Mouse (Mus musculus) intestine, embryonic 15.5 days (tissue): ENCODE measurements around the gene Krt39. TPM values are rescaled to one million over a fixed set of nuclear protein-coding genes. Genes with fewer than 3 reads are reported as not detected.
A peak's percentile ranks its signal among the peaks of the same experiment; 100 is the strongest.

Experiments used
- ATAC-seq: fragments of 200-750 bp; cut with Nextera tagmentation; 2 replicates; pipeline ENCODE4 v1.8.0; 2017; ENCODE audit warnings: moderate TSS enrichment, moderate library complexity
- H3K27ac ChIP-seq: fragments of 300-500 bp; sonication (generic); 2 replicates; pipeline ENCODE4 v1.5.1; 2015; ENCODE audit warnings: mild to moderate bottlenecking, inconsistent platforms
- H3K27me3 ChIP-seq: fragments of 300-500 bp; sonication (generic); replicated peaks from 2 replicates; pipeline ENCODE4 v1.6.1; 2015; ENCODE audit warnings: inconsistent platforms
- H3K36me3 ChIP-seq: fragments of 300-500 bp; sonication (generic); 2 replicates; pipeline ENCODE4 v1.6.1; 2015; ENCODE audit warnings: inconsistent platforms
- H3K4me1 ChIP-seq: fragments of 300-500 bp; sonication (generic); replicated peaks from 2 replicates; pipeline ENCODE4 v1.6.1; 2015; ENCODE audit warnings: inconsistent platforms
- H3K4me2 ChIP-seq: fragments of 300-500 bp; sonication (generic); replicated peaks from 2 replicates; pipeline ENCODE4 v1.6.1; 2015; ENCODE audit warnings: mild to moderate bottlenecking, inconsistent platforms
- H3K4me3 ChIP-seq: fragments of 300-500 bp; sonication (generic); replicated peaks from 2 replicates; pipeline ENCODE4 v1.5.1; 2015; ENCODE audit warnings: inconsistent platforms
- H3K9ac ChIP-seq: fragments of 300-500 bp; sonication (generic); 2 replicates; pipeline ENCODE4 v1.6.1; 2015; ENCODE audit warnings: inconsistent platforms
- H3K9me3 ChIP-seq: fragments of 300-500 bp; sonication (generic); 2 replicates; pipeline ENCODE4 v1.6.1; 2016; ENCODE audit warnings: inconsistent platforms
- WGBS: fragments of 180-500 bp; shearing (Covaris S2); methylation state at CpG from one replicate; pipeline ENCODE4 v1.1.7; 2015; 5-methylcytosine and 5-hydroxymethylcytosine counted together
- polyA plus RNA-seq: library from polyadenylated mRNA; unstranded; fragments of >200 nt; fragmentation: Nextera tagmentation; extraction: Ambion mirVana; gene quantifications from 2 replicates; pipeline ENCODE4 v1.2.1, GENCODE M21; 2015

Gene Krt39
- polyA plus RNA-seq, 1 experiment from 2014 or later, result not detected

DNA sequence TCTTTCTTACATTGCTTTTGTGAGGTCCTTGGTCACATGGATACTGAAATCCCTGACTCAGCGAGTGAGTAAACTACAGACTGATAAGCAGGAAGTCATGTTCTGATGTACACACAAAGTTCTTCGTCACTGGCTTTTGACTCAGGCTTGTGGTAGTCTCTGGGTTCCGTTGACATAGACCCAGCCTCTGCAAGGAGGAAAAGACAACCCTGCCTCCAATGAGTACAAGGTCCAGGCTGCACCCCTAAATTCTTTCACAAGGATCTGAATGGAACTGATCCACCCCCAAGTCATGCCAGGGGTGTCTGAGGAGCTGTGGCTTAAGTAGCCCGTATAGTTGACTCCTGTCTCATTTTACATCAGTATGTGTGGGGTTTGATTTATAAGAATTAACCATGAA is 24.7 kb downstream of the Krt39 start:
- Histone ChIP-seq H3K27ac (no peak overlapping the region), H3K36me3 (no peaks in the 10 kb centered on the region), H3K9ac (no peak overlapping the region), H3K4me1 (peaks cover 7% of the 10 kb centered on the region; the same call in 1 of the 2 replicates), H3K4me3 (no peak overlapping the region), H3K9me3 (no peaks in the 10 kb centered on the region), H3K4me2 (no peak overlapping the region), H3K27me3 (no peaks in the 10 kb centered on the region)
- ATAC-seq, result 0 out of 2 replicates have a peak, but pooled peaks have one; percentile 9
- 60% methylated on average over 4 of the region's 4 CpGs for WGBS

DNA sequence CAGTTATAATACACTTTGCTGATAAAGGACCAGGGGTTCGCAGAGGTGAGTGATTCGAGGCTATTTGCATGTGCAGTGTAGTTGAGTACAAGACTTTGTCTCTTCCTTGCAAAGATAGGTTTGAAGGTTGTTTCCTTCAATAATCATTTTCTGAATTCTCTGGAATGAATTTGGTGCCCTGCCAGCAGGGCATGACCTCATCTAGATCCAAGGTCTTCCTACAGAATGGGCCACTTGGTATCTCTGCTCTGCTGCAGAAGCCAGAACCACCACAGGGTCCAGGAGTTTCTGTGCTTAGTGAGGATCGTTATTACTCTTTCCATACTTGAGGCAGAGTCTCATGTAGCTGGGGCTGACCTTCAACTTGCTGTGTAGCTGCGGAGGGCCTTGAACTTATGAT is 26.4 kb downstream of the Krt39 start:
- Histone ChIP-seq H3K27ac (no peak overlapping the region), H3K4me3 (no peak overlapping the region), H3K4me2 (no peak overlapping the region), H3K27me3 (no peaks in the 10 kb centered on the region), H3K4me1 (peaks cover 10% of the 10 kb centered on the region; the same call in 1 of the 2 replicates), H3K9ac (no peak overlapping the region), H3K36me3 (no peaks in the 10 kb centered on the region), H3K9me3 (no peaks in the 10 kb centered on the region)
- no peak for ATAC-seq
- 81% methylated on average over 4 of the region's 4 CpGs for WGBS

DNA sequence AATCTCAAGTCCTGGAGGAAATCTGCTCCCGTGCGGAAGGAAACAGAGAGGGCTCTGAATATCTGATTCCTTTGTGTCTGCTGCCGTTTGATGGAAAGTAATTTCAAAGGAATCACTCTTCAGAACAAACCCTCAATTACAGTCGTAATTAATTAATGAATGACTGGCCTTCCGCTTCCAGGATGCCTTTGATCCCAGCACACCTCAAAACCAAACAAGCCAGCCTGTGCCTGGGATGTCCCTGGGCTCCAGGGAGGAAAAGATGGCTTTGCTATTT is 27.6 kb downstream of the Krt39 start:
- H3K36me3 ChIP-seq, result no peaks in the 10 kb centered on the region
- no peak for ATAC-seq
- H3K9me3 ChIP-seq, result no peaks in the 10 kb centered on the region
- peaks cover 10% of the 10 kb centered on the region; the same call in 1 of the 2 replicates for H3K4me1 ChIP-seq
- H3K4me2 ChIP-seq, result no peak overlapping the region
- no peak overlapping the region for H3K9ac ChIP-seq
- no peaks in the 10 kb centered on the region for H3K27me3 ChIP-seq
- no peak overlapping the region for H3K4me3 ChIP-seq
- peak overlapping the region; percentile 71; the same call in 1 of the 2 replicates for H3K27ac ChIP-seq
- WGBS, result 38% methylated on average over 5 of the region's 5 CpGs

DNA sequence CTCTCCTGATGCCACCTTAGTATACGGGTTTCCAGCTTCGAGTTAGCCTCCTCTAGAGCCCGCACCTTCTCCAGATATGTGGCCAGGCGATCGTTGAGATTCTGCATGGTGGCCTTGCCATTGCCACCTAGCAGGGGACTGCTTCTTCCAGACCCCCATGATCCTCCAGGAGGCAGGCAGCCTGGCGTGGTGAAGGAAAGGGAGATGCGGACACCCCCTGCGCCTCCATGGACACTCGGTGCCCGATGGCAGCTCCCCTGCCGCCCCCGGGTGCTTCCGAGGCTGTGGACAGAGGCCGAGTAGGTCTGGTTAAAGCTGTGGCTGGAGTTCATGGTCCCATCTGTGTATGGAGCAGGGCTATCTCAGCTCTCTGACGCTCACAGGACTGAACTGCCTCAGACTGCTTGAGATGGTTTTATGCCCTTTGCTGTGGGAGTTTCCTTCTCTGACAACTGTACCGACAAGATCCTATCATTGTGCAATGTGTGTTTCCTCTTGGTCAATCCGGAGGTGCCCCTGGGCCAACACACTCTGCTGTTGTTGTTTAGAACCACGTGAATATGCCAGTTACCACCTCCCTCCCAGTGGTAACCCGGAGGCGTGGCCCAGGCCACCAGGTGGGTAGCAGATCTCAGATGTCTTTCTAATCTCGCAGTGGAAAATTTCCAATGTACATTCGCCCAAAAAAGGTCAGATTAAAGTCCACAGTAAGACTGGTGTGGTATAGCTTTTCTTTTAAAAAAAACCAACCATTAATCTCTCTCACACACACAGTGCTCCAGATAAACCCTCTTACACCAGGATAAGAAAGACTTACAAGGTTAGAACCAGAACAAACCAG is 28.2 kb downstream of the Krt39 start, which contains the start of gene Krt23:
Gene Krt23 (minus strand): TSS at position 405 of the 841 bp plus-strand sequence.
- Histone ChIP-seq H3K36me3 (no peaks in the 10 kb centered on the region), H3K9me3 (no peaks in the 10 kb centered on the region), H3K9ac (no peak within 1 kb of the TSS), H3K27me3 (no peaks in the 10 kb centered on the region), H3K4me3 (no peak within 1 kb of the TSS), H3K4me2 (peak within 1 kb of the TSS; percentile 35), H3K4me1 (peaks cover 10% of the 10 kb centered on the region; the same call in 1 of the 2 replicates), H3K27ac (peak within 1 kb of the TSS; percentile 71; the same call in 1 of the 2 replicates)
- WGBS, result 70% methylated on average over 22 of the region's 22 CpGs
- peak; percentile 76 for ATAC-seq

DNA sequence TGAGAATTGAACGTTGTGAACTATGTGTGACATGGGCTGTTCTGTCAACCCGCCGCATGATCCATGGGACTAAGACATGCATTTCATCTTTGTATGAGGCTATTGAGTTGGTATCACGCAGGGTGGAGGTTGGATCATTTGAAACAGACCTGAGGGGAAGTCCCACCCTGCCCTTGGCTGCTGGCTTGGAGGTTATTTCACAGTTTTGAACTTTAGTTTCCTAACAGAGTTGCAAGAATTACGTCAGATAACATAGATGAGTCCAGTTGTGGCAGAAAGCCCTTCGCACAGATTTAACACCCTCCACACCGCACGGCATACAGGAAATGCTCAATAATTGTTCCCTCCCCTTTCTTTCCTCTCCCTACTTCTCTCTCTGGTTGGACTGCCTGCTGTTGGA is 30.1 kb downstream of the Krt39 start:
- 0 out of 2 replicates have a peak overlapping the region, but pooled peaks have one; percentile 15 for H3K27ac ChIP-seq
- no peak overlapping the region for H3K4me2 ChIP-seq
- H3K36me3 ChIP-seq, result no peaks in the 10 kb centered on the region

DNA sequence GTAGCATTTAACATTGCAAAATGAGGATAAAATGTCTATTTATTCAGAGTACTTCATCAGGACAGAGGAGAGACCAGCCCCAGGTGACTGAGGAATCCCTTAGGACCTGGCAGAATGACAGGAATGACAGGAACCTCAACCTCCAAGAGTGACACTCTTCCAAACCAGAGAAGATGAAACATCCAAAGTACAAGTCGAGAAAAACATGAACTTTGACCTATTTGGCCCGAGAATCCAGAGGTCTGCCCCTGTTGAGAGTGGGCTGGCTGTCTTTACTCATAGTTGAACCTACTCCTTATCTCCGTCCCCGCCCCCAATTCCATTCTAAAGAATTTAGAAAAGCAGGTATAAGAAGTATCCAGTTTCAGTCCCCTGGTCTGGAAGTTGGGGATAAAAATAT is 30.5 kb downstream of the Krt39 start:
- ATAC-seq, result no peak
- no peaks in the 10 kb centered on the region for H3K9me3 ChIP-seq
- no peaks in the 10 kb centered on the region for H3K36me3 ChIP-seq
- H3K4me2 ChIP-seq, result no peak overlapping the region
- H3K27ac ChIP-seq, result no peak overlapping the region
- no peak overlapping the region for H3K4me3 ChIP-seq
- H3K9ac ChIP-seq, result no peak overlapping the region
- 33% methylated on average over 4 of the region's 4 CpGs for WGBS
- peaks cover 10% of the 10 kb centered on the region; the same call in 1 of the 2 replicates for H3K4me1 ChIP-seq
- no peaks in the 10 kb centered on the region for H3K27me3 ChIP-seq

More for the DNA sequence above, 30.1 kb downstream of the Krt39 start:
- H3K4me3 ChIP-seq, result no peak overlapping the region
- no peak overlapping the region for H3K9ac ChIP-seq
- WGBS, result 69% methylated on average over 8 of the region's 8 CpGs
- no peaks in the 10 kb centered on the region for H3K27me3 ChIP-seq
- peaks cover 10% of the 10 kb centered on the region; the same call in 1 of the 2 replicates for H3K4me1 ChIP-seq
- no peaks in the 10 kb centered on the region for H3K9me3 ChIP-seq
- ATAC-seq, result no peak

DNA sequence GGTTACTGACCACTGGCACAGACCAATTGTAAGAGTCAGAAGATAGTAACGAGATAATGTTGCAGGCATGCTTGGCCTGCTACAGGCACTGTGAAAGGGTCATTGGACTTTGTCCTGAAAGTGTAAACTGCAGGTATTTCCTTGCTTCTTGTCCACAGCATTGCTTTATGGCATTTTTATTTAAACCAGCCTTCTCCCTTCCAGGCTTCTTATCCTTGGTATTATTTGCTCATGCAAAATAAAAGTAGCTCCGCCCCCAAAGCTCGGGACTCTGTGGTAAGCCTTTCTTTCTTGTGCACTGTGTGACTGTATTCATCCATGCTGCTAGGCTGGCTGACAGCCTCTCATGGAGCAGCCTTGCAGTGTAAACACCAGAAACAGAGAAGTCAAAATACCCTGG is 31.9 kb downstream of the Krt39 start:
- H3K9ac ChIP-seq, result no peak overlapping the region
- ATAC-seq, result peak; percentile 83
- peaks cover 10% of the 10 kb centered on the region; the same call in 1 of the 2 replicates for H3K4me1 ChIP-seq
- 45% methylated on average over 3 of the region's 3 CpGs for WGBS
- no peaks in the 10 kb centered on the region for H3K9me3 ChIP-seq
- H3K27ac ChIP-seq, result peak overlapping the region; percentile 73
- H3K27me3 ChIP-seq, result no peaks in the 10 kb centered on the region
- no peaks in the 10 kb centered on the region for H3K36me3 ChIP-seq
- H3K4me2 ChIP-seq, result no peak overlapping the region
- H3K4me3 ChIP-seq, result no peak overlapping the region

DNA sequence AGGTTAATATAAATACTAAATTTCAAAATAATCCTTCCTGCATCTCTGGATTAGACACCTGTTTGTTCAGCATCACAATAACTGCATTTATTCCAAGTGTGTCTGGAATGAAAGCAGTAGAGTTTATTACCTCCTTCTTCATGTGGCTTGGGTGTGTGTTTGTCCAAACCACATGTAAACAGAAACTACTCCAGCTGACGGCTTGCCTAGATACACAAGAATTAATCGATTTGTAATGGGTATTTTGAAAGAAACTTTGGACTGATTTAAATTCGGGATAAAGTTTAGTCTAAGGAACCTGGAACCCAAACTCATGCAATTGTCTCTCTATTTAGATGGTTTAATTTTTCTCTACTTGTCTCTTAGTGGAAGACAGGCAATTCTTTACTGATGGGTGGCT is 46.2 kb downstream of the Krt39 start:
- no peak for ATAC-seq
- Histone ChIP-seq H3K4me2 (no peak overlapping the region), H3K9ac (no peak overlapping the region), H3K27me3 (no peaks in the 10 kb centered on the region), H3K4me3 (no peak overlapping the region), H3K27ac (no peak overlapping the region), H3K36me3 (no peaks in the 10 kb centered on the region), H3K9me3 (no peaks in the 10 kb centered on the region), H3K4me1 (no peaks in the 10 kb centered on the region)
- 58% methylated on average over 3 of the region's 3 CpGs for WGBS

DNA sequence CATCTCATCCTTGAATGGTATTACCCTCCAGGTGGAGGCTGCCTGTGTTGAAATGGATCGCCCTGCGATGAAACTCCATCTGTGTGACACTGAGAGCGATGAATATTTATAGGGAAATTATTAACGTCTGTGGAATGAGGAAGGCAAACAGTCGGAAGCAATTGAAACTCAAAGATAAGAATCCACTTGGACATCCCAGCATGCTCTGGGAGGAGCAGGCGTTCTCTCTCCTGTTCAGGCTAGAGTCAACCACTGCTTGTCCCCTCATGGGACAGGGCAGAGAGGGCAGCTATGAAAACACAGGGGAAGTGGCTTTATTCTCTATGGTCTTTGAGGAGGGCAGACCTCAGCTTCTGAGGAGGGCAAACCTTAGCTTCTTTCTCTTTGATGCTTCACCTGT is 47.7 kb downstream of the Krt39 start:
- Histone ChIP-seq H3K4me1 (0 out of 2 replicates have a peak, but pooled peaks cover 2% of the 10 kb centered on the region), H3K27me3 (no peaks in the 10 kb centered on the region), H3K9me3 (no peaks in the 10 kb centered on the region), H3K27ac (no peak overlapping the region), H3K36me3 (no peaks in the 10 kb centered on the region), H3K4me2 (no peak overlapping the region), H3K4me3 (no peak overlapping the region), H3K9ac (no peak overlapping the region)
- ATAC-seq, result peak; percentile 78
- WGBS, result 54% methylated on average over 6 of the region's 6 CpGs

DNA sequence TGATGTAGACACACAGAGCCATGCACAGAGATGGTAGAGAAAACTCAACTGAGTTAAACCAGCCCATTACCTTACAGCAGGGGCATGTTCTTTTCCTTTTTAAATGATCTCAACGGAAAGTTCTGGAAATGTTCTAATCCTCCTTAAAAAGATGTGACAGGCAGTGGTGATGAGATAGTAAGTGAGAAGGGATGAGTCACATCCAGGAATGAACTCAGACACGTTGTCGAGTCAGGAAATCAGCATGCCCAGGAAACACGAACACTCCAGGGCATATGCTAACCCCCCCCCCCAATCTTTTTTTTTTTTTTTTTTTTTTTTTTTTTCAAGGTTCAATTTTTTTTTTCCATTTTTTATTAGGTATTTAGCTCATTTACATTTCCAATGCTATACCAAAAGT is 48.7 kb downstream of the Krt39 start:
- no peak for ATAC-seq
- WGBS, result 68% methylated on average over 4 of the region's 4 CpGs

DNA sequence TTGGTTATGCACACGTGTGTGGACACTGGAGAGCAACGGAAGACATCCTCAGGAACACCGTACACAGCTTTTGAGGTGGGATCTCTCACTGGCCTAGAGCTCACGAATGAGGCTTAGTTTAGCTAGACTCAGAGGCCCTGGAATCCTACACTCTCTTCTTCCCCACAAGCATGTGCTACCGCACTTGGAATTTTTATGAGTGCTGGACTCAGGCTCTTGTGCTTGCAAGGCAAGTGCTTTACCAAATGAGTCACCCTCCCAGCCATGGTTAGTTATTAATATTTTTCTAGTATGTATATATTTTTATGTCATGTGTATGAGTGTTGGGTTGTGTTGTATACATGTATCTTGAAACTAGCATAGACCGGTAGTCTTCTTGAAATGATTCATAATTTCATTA is 49.2 kb downstream of the Krt39 start:
- H3K9ac ChIP-seq, result no peak overlapping the region
- 0 out of 2 replicates have a peak, but pooled peaks cover 2% of the 10 kb centered on the region for H3K4me1 ChIP-seq
- no peak overlapping the region for H3K4me2 ChIP-seq
- no peaks in the 10 kb centered on the region for H3K36me3 ChIP-seq
- no peak overlapping the region for H3K27ac ChIP-seq
- no peaks in the 10 kb centered on the region for H3K9me3 ChIP-seq
- 74% methylated on average over 6 of the region's 6 CpGs for WGBS
- ATAC-seq, result peak; percentile 65
- no peaks in the 10 kb centered on the region for H3K27me3 ChIP-seq
- H3K4me3 ChIP-seq, result no peak overlapping the region

More for the DNA sequence above, 48.7 kb downstream of the Krt39 start:
- H3K9ac ChIP-seq, result no peak overlapping the region
- no peak overlapping the region for H3K27ac ChIP-seq
- no peak overlapping the region for H3K4me2 ChIP-seq
- 0 out of 2 replicates have a peak, but pooled peaks cover 2% of the 10 kb centered on the region for H3K4me1 ChIP-seq
- no peaks in the 10 kb centered on the region for H3K36me3 ChIP-seq
- no peaks in the 10 kb centered on the region for H3K27me3 ChIP-seq
- H3K9me3 ChIP-seq, result no peaks in the 10 kb centered on the region
- H3K4me3 ChIP-seq, result no peak overlapping the region

DNA sequence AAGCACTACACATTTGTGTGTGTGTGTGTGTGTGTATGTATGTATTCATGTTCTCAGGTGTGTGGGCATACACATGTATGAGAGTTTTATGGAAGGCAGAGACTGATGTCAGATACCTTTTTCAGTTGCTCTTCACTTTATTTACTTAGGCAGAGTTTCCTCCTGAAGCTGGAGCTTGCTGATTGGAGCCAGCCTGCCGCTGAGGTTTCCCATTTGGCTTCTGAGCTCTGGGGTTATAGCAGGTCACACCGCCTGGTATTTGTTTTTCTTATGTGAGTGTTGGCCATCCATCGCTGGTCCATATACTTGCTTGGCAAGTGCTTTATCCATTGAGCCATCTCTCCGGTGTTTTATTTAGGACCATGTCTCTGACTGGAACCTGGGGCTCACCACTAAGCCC is 51.9 kb downstream of the Krt39 start:
- no peaks in the 10 kb centered on the region for H3K9me3 ChIP-seq
- 27% methylated on average over 4 of the region's 4 CpGs for WGBS
- no peaks in the 10 kb centered on the region for H3K27me3 ChIP-seq
- H3K9ac ChIP-seq, result no peak overlapping the region
- H3K27ac ChIP-seq, result no peak overlapping the region
- no peak overlapping the region for H3K4me2 ChIP-seq
- H3K4me1 ChIP-seq, result 0 out of 2 replicates have a peak, but pooled peaks cover 5% of the 10 kb centered on the region
- no peak overlapping the region for H3K4me3 ChIP-seq
- ATAC-seq, result no peak
- H3K36me3 ChIP-seq, result no peaks in the 10 kb centered on the region

DNA sequence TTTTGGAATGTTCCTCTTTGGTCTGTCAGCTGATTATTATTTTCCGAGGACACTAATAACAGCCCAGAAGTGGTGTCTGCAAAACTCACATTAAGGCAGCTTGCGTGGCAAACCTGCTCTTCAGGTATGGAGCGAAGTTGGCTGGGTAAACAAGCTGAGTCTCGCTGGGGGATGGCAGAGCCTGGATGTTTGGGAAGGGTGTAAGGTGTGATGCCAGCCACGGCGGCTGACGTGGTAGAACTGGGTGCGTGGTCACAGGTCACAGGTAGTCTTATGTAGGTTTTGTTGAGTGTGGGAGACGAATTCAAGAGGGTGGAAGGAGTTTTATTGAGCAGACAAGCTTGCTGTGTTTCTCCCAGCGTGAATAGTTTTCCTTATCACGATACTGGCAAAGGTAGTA is 52.6 kb downstream of the Krt39 start:
- no peaks in the 10 kb centered on the region for H3K27me3 ChIP-seq
- 68% methylated on average over 11 of the region's 11 CpGs for WGBS
- no peak for ATAC-seq
- H3K9me3 ChIP-seq, result no peaks in the 10 kb centered on the region
- no peak overlapping the region for H3K27ac ChIP-seq
- H3K4me3 ChIP-seq, result no peak overlapping the region
- H3K4me1 ChIP-seq, result 0 out of 2 replicates have a peak, but pooled peaks cover 5% of the 10 kb centered on the region
- H3K4me2 ChIP-seq, result no peak overlapping the region
- H3K9ac ChIP-seq, result no peak overlapping the region
- H3K36me3 ChIP-seq, result no peaks in the 10 kb centered on the region
